Mouse (Mus musculus) left cerebral cortex, postnatal 10 days (tissue): ENCODE data around the gene Sdhc. TPM values are rescaled to one million over a fixed set of nuclear protein-coding genes. Genes with fewer than 3 reads are reported as not detected.
A peak's percentile ranks its signal among the peaks of the same experiment; 100 is the strongest.
"Not testable (repeated sequence)": the region's sequence is repeated elsewhere in the genome, so short reads cannot be mapped to it uniquely, and the experiment has no call there.

Experiments used
- DNase-seq, 2 experiments: peaks; one replicate each; pipeline ENCODE4 v3.0.0; 2021 to 2022; ENCODE audit warnings: low spot score in 2 of 2, mixed read lengths in 1 of 2; ENCODE audit errors: extremely low spot score in 1 of 2
- intact Hi-C: fragments of 180-260 bp; cut with DNase I; formaldehyde crosslinking; loops from one replicate; pipeline ENCODE4 v1.15.1; 2025
- total RNA-seq, 2 experiments: library from RNA; stranded (reverse); gene quantifications; 2 replicates each; pipeline ENCODE4 v1.2.3; 2021

Gene Sdhc
- total RNA-seq, 2 experiments from 2014 or later = 200 to 210 TPM

DNA sequence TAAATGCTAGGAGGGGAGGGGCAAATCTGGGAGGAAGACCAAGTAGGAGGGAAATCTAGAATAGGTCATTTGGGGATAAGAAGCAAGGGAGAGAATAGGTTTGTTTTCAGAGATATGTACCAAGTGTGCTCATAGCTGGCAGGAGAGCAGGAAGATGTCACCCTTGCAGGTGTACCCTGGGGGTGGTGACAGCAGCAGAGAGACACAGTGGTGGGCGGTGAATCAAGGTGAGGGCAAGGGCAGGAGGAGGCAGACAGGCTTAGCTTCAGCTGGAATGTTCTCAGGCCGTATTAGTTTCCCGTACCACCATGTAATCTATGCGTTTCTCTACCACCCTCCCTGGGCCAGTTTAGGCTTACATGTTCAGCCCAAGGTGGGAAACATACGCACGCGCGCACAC, 22.4 kb upstream of the Sdhc start:
- no peak for DNase-seq
- intact Hi-C loops = no loop called here

DNA sequence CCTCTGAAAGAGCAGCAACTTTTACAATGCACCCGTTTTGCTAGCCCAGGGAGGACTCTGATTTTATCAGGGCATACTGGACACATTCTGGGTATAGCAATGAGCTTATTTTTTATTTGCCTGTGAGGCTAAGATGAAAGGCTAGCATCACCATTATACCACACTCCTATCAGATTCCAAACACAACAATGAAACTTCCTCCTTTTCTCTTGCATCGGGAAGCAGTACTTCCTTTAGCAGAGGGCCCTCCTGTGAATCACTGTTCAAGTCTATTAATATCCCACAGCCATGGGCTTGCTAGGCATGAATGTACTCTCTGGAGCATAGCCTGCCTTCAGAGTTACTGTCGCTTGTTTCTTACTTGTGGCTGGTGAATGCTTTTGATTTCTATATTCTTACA, 20.7 kb upstream of the Sdhc start:
- no peak for DNase-seq
- intact Hi-C loops = no loop called here

DNA sequence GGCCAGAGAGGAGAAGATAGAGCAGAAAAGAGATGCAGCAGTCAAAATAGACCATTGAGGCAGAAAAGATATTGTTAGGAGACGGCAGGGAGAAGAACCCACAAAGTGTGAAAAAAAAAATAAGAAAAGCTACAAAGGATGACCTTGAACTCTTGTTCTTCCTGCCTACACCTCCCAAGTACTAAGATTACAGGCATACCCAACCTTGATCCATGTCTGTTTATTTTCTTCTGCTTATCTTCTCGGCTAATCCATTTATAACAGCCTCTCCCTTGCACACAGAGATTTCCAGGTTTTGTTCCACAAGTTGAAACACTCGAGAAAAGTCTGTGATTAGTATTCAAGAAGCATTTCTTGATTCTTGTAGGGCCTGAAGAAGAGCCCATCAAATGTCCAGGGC, 19.5 kb upstream of the Sdhc start:
- intact Hi-C loops = no loop called here
- DNase-seq = no peak

DNA sequence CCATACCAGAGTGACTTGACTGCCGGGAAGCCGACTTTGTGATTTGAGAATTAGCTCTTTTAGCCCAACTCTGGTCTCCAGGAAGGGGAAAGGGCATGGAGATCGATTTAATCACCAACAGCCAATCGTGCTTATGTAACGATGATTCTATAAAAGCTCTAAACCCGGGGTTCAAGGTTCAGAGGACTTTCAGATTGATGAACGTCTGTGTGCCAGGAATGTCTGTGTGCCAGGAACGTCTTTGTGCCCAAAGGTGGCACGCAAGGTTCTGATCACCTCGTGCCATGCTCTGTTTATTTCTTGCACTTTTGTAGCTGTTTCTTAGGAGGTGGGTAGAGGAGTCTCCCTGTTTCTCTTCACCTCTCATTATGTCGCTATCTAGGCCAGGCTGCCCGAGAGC, 18.5 kb upstream of the Sdhc start:
- no peak for DNase-seq

DNA sequence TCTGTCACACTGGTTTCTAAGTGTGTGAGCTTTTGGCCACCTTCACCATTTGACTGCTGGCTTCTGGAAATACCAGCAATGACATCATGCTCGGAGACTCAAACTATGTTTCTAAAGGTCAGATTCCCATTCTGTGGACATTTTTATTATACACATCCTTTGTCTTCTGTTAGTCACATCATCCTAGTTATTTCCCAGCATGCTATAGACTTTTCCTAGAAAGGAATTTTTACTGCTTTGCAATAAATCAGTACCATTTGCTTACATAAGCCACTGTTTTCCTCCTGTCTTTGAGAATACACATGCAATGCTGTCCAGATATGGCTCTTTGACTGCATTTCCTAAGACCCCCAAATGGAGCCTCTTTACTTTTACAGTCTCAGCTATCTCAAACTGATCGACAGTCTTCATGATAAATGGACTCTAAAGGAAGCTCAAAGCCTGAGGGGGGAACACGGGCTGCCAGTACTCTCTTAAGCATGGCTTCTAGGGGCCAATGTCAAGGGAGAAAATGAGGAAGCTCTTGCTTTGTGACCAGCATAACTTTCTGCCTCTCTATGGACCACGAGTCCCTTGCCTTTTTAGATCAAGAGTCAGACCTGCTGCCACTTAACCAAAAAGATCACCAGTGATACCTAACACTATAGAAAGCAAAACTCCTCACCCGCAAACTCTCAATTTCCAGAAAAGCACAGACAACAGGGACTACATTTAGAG, 15.4 kb upstream of the Sdhc start:
- intact Hi-C loops = loop anchor here (2.0 kb wide), 1 partner anchor 55 kb away; no protein-coding TSS in a partner anchor
- no peak for DNase-seq

More for the DNA sequence above, 18.5 kb upstream of the Sdhc start:
- intact Hi-C loops = no loop called here

DNA sequence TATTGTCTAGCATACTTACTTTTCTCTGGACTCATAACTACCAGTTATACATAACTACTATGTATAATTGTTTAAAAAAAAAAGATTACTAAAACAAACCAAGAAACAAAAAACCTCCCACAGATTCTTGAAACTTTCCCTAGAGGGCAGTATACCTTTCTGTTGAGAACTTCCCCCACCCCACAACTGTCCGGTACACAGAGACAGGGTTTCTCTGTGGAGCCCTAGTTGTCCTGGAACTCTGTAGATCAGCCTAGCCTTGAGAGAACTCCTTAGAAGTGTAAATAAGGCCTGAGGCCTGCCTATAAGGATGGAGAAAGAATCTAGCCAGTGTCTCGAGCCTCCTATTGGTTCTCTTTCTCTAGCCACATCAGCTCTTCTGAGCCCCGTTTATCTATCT, 13.9 kb upstream of the Sdhc start:
- intact Hi-C loops = loop anchor here (2.0 kb wide), 1 partner anchor 57 kb away; no protein-coding TSS in a partner anchor
- no peak for DNase-seq

DNA sequence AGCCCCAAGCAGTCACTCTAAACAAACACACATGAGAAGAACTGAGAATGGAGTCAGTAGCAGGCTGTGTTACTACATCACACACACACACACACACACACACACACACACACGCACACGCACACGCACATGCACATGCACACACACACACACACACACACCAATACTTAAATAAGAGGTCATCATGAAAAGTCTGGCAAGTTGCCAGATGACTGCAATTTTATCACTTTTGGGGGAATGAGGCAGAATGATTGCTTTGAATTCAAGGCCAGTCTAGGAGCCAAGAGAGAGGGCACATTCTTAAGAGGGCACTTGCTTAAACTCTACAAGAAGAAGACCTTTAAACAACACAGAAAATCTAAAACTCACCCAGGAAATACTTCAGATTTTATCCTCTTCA, 12.1 kb upstream of the Sdhc start:
- intact Hi-C loops = no loop called here
- DNase-seq = no peak

DNA sequence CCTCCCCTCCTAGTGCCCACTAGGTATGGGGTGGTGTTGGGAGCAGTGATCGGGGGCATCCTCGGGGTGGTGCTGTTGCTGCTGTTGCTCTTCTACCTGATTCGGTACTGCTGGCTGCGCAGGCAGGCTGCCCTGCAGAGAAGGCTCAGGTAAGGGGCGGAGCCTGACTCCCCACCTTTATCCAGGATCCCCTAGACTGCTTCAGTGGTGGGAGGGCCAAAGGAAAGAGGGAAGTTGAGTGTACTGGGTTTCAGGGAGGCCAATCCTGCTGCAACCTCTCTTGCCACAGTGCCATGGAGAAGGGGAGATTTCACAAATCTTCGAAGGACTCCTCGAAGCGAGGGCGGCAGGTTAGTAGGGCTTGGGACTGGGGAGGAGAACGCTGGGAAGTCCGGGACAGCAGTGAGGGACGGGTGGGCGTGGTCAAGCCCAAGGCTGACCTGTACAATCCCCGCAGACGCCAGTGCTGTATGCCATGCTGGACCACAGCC, 9.1 kb upstream of the Sdhc start:
- no peak for DNase-seq
- intact Hi-C loops = no loop called here

DNA sequence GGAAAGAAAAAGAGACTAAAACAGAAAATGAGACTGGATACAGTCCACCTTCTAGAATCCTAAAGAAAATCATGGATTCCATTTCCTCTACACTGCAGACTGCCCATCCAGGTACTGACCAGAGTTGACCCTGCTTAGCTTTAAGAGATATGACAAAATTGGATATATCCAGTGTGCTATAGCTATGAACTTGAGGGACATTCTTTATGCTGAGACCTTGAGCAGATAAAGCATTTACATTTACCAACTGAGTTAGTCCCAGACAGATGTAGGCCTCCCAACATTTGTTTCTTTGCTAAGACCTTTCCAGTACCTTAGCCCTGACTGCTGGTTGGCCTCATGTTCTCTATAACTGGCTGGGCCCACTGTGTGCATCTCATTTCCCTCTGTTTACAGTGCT, 7.6 kb upstream of the Sdhc start:
- DNase-seq = no peak
- intact Hi-C loops = no loop called here

DNA sequence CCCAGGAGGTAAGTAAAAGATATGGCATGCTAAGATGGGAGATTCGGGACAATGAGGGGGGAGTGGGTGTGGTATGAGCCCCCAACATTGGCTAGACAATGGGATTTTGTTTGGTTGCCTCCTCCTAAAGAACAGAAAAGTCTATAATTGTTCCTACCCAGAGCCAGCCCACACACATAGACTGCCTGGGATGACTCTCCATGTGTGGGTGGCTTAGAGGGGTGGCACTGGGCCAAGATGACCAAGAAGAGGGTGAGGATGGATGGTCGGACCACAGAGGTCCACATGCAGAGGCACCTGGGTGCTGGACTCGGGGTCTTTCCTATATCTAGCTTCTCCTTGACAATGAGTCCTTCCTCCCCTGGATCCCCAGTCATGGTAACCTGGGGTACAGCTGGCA, 6.2 kb upstream of the Sdhc start:
- DNase-seq = no peak
- intact Hi-C loops = no loop called here

DNA sequence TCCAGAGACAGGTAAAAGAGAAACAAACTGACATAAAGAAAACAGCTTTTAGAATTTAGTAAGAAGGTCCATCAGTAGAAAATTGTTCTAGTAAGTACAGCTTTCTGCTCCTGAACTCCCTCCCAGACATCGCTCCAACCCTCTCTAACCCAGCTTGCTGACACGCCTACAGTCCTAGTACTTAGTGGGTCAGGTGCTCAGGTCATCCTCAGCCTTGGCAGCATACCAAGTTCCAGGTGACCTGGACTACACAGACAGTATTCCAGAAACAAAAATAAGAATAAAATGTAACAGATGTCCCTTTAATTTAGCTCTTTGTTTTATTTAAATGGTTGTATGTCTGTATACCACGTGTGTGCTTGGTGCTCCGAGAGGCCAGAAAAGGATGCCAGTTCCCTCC, 1.6 kb upstream of the Sdhc start:
- intact Hi-C loops = no loop called here
- DNase-seq = no peak

DNA sequence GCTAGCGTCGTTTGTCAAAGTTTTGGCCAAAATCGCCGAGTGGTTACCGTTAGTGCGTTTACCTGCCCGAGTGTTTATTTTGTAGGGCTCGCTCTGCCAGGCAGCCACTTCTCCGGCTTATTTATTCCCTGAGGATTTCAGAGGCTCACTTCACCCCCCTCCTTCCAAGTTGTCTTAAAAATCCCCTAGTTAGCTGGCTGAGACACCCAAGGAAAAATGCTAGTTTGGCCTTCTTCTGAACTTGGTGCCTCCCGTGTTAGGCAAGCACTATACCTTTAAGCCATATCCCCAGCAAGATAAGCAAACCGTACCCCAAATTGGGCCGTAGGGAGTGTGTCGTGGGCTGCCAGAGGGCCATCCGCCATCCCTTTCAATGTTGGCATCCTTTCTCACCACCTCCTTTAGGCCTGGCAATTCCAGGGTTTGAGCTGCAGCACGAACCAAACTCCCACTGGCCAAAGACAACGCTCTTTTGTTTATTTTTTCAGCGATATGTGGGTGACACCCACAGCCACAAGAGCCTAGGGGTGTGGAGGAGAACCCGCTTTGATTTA, 512 bp upstream of the Sdhc start:
- intact Hi-C loops = no loop called here
- DNase-seq = no peak

DNA sequence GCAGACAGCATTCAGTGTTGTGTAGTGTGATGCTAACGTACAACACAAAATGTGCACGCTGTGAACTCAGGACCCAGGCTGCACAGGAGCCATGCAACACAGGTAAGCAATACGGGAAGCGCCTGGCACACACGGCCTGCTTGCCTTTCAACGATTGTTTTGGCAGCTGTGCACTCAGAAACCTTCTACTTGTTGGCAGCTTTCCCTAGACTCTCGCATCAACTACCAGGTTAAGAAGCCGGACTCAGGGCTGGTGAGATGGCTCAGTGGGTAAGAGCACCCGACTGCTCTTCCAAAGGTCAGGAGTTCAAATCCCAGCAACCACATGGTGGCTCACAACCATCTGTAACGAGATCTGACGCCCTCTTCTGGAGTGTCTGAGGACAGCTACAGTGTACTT, 7.4 kb downstream of the Sdhc start:
- intact Hi-C loops, DNase-seq: not testable (repeated sequence)

DNA sequence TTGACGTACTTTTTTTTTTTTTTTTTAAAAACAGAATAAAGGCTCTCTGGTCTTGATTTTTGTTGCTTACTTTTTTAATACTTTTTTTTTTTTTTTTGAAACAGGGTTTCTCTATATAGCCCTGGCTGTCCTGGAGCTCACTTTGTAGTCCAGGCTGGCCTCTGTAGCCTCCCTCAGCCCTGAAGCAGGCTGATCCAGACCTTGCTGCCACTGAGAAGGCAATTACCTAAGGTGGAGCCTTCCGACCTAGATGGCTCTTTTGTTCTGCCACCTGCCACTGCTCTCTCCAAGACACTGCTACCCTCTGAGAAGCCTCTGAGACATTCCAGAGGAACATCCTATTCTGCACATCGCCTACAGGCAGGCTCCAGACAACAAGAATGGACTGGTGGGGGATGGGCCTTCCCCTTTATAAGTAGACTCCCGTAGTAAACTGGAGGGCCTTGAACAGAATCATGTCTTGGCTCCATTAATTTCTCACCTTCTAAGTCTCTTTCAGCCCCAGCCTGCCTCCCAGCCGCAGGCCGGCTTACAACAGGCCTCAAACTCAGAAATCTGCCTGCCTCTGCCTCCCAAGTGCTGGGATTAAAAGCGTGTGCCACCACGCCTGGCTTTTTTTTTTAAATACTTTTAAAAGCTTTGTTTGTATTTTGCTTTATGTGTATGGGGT, 12.8 kb downstream of the Sdhc start:
- intact Hi-C loops, DNase-seq: not testable (repeated sequence)

DNA sequence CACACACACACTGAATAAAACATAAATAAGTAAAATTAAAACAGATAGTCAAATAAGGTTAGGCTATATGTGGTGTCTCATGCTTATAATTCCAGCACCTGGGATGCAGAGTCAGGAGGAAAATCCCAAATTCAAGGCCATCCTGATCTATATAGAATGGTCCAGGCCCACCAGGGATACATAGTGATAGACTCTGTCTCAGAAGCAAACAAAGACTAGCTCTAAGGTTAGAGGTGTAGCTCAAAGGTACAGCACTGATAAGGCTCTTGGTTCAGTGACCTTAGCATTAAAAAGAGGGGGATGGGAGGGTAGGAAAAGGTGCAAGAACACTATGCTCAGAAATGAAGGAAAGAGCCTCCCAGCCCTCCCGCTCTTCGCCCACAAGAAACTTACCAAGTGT, 14.8 kb downstream of the Sdhc start:
- DNase-seq = no peak
- intact Hi-C loops = no loop called here

DNA sequence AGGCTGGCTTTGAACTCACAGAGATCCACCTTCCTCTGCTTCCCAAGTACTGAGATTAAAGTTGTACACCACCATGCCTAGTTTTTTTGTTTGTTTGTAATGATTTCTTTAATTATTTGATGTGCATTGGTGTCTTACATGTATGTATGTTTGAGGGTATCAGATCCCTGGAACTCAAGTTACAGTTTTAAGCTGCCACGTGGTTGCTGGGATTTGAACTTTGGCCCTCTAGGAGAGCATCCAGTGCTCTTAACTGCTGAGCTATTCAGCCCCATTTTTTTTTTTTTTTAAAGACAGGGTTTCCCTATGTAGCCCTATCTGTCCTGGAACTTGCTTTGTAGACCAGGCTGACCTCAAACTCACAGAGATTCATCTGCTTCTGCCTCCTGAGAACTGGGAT, 19.4 kb downstream of the Sdhc start:
- intact Hi-C loops = no loop called here
- DNase-seq = no peak

DNA sequence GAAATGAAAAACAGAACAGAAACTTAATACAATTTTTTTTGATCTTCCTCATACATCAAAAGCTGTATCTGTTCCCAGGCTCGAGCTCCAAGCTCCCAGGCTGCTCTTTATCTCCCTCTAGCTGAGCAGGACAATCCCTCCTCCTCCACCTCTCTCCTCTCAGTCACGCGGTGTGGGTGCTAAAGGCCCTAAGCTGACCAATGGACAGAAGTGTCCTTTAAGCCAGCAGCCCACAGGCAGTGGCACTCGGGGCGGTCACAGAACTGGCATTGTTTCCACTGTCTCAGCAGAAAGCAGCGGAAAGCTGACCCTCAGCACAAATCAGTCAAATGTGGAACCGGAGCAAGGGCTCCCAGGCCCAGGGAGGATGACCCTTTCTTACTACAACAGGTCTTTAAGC, 21.2 kb downstream of the Sdhc start:
- DNase-seq = peak; percentile 44 to 53
- intact Hi-C loops = no loop called here

DNA sequence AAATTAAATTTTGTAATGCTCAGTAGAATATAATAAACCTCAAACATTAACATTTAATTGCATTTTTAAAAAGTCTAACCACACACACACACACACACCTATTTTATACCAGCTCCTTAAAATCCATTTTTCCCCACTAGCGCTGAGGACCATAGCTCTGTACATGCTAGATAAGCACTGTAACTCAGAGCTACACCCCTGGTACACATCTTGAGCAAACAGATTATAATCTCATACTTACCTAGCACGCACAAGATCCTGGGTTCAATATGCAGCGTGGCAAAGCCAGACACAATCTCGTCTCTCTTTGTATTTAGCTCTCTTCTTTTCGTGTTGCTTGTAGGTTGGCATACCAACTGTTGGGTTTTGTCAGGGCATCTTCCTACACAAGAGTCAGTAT, 26.0 kb downstream of the Sdhc start:
- intact Hi-C loops = no loop called here
- no peak for DNase-seq

DNA sequence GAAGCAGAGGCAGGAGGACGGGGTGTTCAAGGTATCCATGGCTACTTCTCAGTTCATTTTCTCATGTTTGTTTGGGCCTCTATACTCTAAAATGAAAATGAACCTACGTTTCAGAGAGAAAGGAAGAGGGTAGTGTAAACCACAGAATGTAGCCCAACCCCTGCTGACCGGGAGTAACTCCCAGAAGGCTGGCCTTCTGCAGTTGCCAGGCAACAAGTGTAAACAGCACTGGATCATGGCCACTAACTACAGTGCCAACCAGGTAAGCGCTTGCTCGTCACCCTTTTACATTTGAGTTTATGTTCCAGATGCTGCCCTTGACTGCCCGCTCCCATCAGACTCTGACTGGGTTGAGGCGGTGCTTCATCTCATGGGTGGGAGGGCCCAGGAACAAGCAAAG, 27.5 kb downstream of the Sdhc start:
- DNase-seq = no peak
- intact Hi-C loops = no loop called here

DNA sequence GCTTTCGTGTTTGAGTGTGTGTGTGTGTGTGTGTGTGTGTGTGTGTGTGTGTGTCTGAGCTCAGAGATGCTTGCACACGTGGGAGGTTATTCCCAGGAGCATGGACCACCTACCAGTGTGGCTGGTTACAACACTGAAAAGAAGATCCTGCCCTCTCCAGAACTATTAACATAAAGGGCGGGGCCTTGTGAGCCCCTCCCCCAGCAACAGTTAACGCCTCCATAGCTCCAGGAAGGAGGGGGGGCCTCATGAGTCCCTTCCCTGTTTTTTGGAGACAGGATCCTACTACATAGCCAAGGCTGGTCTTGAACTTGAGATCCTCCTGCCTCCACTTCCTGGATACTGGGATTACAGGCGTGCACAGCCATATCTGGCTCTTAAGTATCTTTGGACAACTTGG, 28.6 kb downstream of the Sdhc start:
- DNase-seq = no peak
- intact Hi-C loops = no loop called here
